Mouse (Mus musculus): ENCODE data around the gene Plekha6. TPM values are rescaled to one million over a fixed set of nuclear protein-coding genes. Genes with fewer than 3 reads are reported as not detected.

Plekha6 gene
- total RNA-seq, 1 experiment: 3.5 TPM

DNA sequence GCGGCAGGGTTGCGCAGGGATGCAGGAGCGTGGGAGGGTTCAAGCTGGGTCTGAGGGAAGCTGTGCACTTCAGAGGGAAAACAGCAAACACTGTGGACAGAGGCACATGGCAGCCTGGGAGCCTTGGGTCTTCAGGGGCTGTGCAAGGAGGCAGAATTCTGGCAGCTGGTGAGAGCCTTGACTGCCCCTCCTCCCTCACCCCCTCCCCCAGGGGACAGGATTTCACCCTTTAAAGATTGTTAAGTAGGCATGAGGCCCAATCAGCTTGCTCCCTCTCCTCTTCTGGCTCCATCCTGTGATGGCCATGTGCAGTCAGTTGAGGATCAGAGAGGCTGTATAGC lies 51.3 kb downstream of the Plekha6 start:
- H3K27ac ChIP-seq (ENCODE audit: insufficient read depth, low read depth, low read length, poor library complexity, severe bottlenecking): no peak overlapping the region
- in situ Hi-C loops (cut with MboI; ENCODE audit: low sequenced_read_pairs in 2 of 2, unreplicated experiment in 2 of 2): no loop called here
- H3K4me1 ChIP-seq (ENCODE audit: control insufficient read depth in 2 of 2, insufficient read depth in 2 of 2, low read length in 2 of 2, poor library complexity in 1 of 2): peaks cover 2 to 9% of the 10 kb centered on the region in 2 experiments; a peak in 2 of 4 replicates
- DNase-seq (ENCODE audit: low read depth, low spot score): no peak
- H3K9ac ChIP-seq (ENCODE audit: insufficient read depth, low read depth, low read length, poor library complexity, severe bottlenecking): no peak overlapping the region
- TF ChIP-seq ZC3H11A (IDR thresholded peaks at IDR 0.05; ENCODE audit: borderline replicate concordance, low read depth, low read length) (no peak), MAFK (IDR thresholded peaks at IDR 0.05; ENCODE audit: insufficient read depth, low read depth, low read length) (no peak), HCFC1 (IDR thresholded peaks at IDR 0.05; ENCODE audit: borderline replicate concordance, insufficient read depth, low read length) (no peak), ZNF384 (IDR thresholded peaks at IDR 0.05; ENCODE audit: low read depth, low read length) (no peak), CHD2 (IDR thresholded peaks at IDR 0.05; ENCODE audit: low read depth, low read length) (no peak)
- no peaks in the 10 kb centered on the region for H3K9me3 ChIP-seq (ENCODE audit: control insufficient read depth, insufficient read depth, low read depth, low read length)
- H3K36me3 ChIP-seq (ENCODE audit: control insufficient read depth, insufficient read depth, low read length, poor library complexity, severe bottlenecking): no peaks in the 10 kb centered on the region
- H3K4me3 ChIP-seq (ENCODE audit: insufficient read depth in 1 of 2, low read depth in 1 of 2, low read length in 2 of 2, poor library complexity in 1 of 2, severe bottlenecking in 1 of 2): no peak overlapping the region

DNA sequence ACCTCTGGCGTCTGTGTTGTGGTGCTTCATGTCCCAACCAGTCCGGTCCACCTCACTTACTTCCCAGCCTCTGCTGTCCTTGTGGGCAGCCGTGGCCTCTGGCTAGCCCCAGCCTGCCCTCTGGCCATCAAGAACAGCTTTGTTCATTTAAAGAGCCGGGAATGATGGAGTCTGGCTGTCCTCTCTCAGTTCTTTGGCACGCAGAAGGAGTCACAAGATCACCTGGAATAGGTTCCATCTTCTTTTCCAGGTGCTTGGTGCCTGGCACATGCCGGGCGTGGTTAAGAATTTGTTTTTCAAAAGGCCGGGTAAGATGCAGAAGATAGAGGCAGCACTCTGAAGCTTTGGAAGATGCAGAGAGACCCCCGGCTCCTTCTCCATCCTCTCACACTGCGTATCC lies 51.7 kb downstream of the Plekha6 start:
- Histone ChIP-seq H3K4me1 (ENCODE audit: control insufficient read depth in 2 of 2, insufficient read depth in 2 of 2, low read length in 2 of 2, poor library complexity in 1 of 2) (peaks cover 2 to 9% of the 10 kb centered on the region in 2 experiments; a peak in 2 of 4 replicates), H3K9ac (ENCODE audit: insufficient read depth, low read depth, low read length, poor library complexity, severe bottlenecking) (no peak overlapping the region), H3K36me3 (ENCODE audit: control insufficient read depth, insufficient read depth, low read length, poor library complexity, severe bottlenecking) (no peaks in the 10 kb centered on the region), H3K4me3 (ENCODE audit: insufficient read depth in 1 of 2, low read depth in 1 of 2, low read length in 2 of 2, poor library complexity in 1 of 2, severe bottlenecking in 1 of 2) (no peak overlapping the region), H3K9me3 (ENCODE audit: control insufficient read depth, insufficient read depth, low read depth, low read length) (no peaks in the 10 kb centered on the region), H3K27ac (ENCODE audit: insufficient read depth, low read depth, low read length, poor library complexity, severe bottlenecking) (no peak overlapping the region)
- TF ChIP-seq HCFC1 (IDR thresholded peaks at IDR 0.05; ENCODE audit: borderline replicate concordance, insufficient read depth, low read length) (no peak), CHD2 (IDR thresholded peaks at IDR 0.05; ENCODE audit: low read depth, low read length) (no peak), ZNF384 (IDR thresholded peaks at IDR 0.05; ENCODE audit: low read depth, low read length) (no peak), ZC3H11A (IDR thresholded peaks at IDR 0.05; ENCODE audit: borderline replicate concordance, low read depth, low read length) (no peak), MAFK (IDR thresholded peaks at IDR 0.05; ENCODE audit: insufficient read depth, low read depth, low read length) (no peak)
- in situ Hi-C loops (cut with MboI; ENCODE audit: low sequenced_read_pairs in 2 of 2, unreplicated experiment in 2 of 2): no loop called here
- DNase-seq (ENCODE audit: low read depth, low spot score): no peak

DNA sequence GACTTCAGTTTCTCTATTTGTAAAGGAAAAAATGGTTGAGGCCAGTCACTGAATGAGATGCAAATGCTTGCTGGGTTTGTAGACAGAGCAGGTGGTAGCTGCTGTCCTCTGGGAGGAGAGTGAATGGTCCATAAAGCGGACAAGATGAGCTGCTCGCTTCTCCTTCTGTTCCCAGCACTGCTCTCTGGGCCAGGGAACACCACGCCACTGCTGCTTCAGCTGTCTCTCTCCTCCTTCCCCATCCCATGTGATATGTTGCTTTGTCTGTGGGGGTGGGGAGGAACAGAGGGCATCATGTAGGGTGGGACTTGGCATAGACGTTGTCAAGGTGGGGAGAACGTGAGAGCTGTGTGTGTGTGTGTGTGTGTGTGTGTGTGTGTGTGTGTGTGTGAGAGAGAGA lies 53.0 kb downstream of the Plekha6 start:
- Histone ChIP-seq H3K9me3 (ENCODE audit: control insufficient read depth, insufficient read depth, low read depth, low read length) (no peaks in the 10 kb centered on the region), H3K9ac (ENCODE audit: insufficient read depth, low read depth, low read length, poor library complexity, severe bottlenecking) (no peak overlapping the region), H3K4me1 (ENCODE audit: control insufficient read depth in 2 of 2, insufficient read depth in 2 of 2, low read length in 2 of 2, poor library complexity in 1 of 2) (peaks cover 2 to 9% of the 10 kb centered on the region in 2 experiments; a peak in 2 of 4 replicates), H3K27ac (ENCODE audit: insufficient read depth, low read depth, low read length, poor library complexity, severe bottlenecking) (no peak overlapping the region), H3K36me3 (ENCODE audit: control insufficient read depth, insufficient read depth, low read length, poor library complexity, severe bottlenecking) (no peaks in the 10 kb centered on the region), H3K4me3 (ENCODE audit: insufficient read depth in 1 of 2, low read depth in 1 of 2, low read length in 2 of 2, poor library complexity in 1 of 2, severe bottlenecking in 1 of 2) (no peak overlapping the region)
- in situ Hi-C loops (cut with MboI; ENCODE audit: low sequenced_read_pairs in 2 of 2, unreplicated experiment in 2 of 2): no loop called here
- no peak for DNase-seq (ENCODE audit: low read depth, low spot score)
- TF ChIP-seq ZNF384 (IDR thresholded peaks at IDR 0.05; ENCODE audit: low read depth, low read length): no peak
- TF ChIP-seq CHD2 (IDR thresholded peaks at IDR 0.05; ENCODE audit: low read depth, low read length): no peak
- TF ChIP-seq HCFC1 (IDR thresholded peaks at IDR 0.05; ENCODE audit: borderline replicate concordance, insufficient read depth, low read length): no peak
- TF ChIP-seq ZC3H11A (IDR thresholded peaks at IDR 0.05; ENCODE audit: borderline replicate concordance, low read depth, low read length): no peak
- TF ChIP-seq MAFK (IDR thresholded peaks at IDR 0.05; ENCODE audit: insufficient read depth, low read depth, low read length): no peak

DNA sequence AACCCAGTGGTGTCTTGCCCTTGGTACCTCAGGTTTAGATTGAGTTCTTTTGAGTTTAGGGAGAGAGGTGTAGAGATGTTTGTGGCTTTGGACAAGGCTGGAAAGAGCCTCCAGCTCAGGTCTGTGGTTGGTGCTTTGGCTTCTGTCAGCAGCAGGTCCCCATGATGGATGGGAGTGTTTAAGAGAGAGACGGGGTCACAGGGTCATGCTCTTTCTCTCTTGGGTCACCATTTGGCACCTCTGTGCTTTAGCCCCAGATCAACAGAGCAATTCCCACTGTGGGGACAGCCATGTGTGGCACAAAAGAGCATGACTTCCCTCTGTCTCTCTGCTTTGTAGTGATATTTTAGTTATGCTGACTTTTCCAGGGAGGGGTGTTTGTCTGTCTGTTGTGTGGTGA lies 55.1 kb downstream of the Plekha6 start:
- Histone ChIP-seq H3K4me1 (ENCODE audit: control insufficient read depth in 2 of 2, insufficient read depth in 2 of 2, low read length in 2 of 2, poor library complexity in 1 of 2) (peaks cover 0 to 4% of the 10 kb centered on the region in 2 experiments; a peak in 2 of 4 replicates), H3K27ac (ENCODE audit: insufficient read depth, low read depth, low read length, poor library complexity, severe bottlenecking) (no peak overlapping the region), H3K9ac (ENCODE audit: insufficient read depth, low read depth, low read length, poor library complexity, severe bottlenecking) (no peak overlapping the region), H3K4me3 (ENCODE audit: insufficient read depth in 1 of 2, low read depth in 1 of 2, low read length in 2 of 2, poor library complexity in 1 of 2, severe bottlenecking in 1 of 2) (no peak overlapping the region), H3K9me3 (ENCODE audit: control insufficient read depth, insufficient read depth, low read depth, low read length) (no peaks in the 10 kb centered on the region), H3K36me3 (ENCODE audit: control insufficient read depth, insufficient read depth, low read length, poor library complexity, severe bottlenecking) (no peaks in the 10 kb centered on the region)
- TF ChIP-seq ZC3H11A (IDR thresholded peaks at IDR 0.05; ENCODE audit: borderline replicate concordance, low read depth, low read length): no peak
- TF ChIP-seq ZNF384 (IDR thresholded peaks at IDR 0.05; ENCODE audit: low read depth, low read length): no peak
- TF ChIP-seq MAFK (IDR thresholded peaks at IDR 0.05; ENCODE audit: insufficient read depth, low read depth, low read length): no peak
- no peak for TF ChIP-seq CHD2 (IDR thresholded peaks at IDR 0.05; ENCODE audit: low read depth, low read length)
- TF ChIP-seq HCFC1 (IDR thresholded peaks at IDR 0.05; ENCODE audit: borderline replicate concordance, insufficient read depth, low read length): no peak
- no peak for DNase-seq (ENCODE audit: low read depth, low spot score)
- in situ Hi-C loops (cut with MboI; ENCODE audit: low sequenced_read_pairs in 2 of 2, unreplicated experiment in 2 of 2): no loop called here

DNA sequence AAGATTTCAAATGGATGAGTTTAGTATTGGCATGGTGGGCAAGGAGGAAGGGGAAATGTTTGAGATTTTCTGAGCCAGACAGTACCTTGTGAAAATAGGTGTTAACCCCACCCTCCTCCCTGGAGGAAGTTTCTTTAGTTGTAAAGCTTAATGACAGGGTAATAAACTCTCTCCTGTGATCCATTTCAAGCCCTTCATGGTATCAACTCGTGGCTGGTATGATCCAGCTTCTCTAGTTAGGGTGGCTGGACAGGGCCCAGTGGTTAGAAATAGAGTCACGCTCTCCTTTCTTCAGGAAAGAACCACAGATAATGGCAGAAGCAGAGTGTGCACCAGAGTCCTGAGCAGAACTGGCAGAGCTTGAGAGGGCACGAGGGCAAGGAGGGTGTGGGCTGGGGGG lies 57.4 kb downstream of the Plekha6 start:
- TF ChIP-seq HCFC1 (IDR thresholded peaks at IDR 0.05; ENCODE audit: borderline replicate concordance, insufficient read depth, low read length): no peak
- TF ChIP-seq MAFK (IDR thresholded peaks at IDR 0.05; ENCODE audit: insufficient read depth, low read depth, low read length): no peak
- no peak for TF ChIP-seq CHD2 (IDR thresholded peaks at IDR 0.05; ENCODE audit: low read depth, low read length)
- TF ChIP-seq ZNF384 (IDR thresholded peaks at IDR 0.05; ENCODE audit: low read depth, low read length): no peak
- TF ChIP-seq ZC3H11A (IDR thresholded peaks at IDR 0.05; ENCODE audit: borderline replicate concordance, low read depth, low read length): no peak
- no peak for DNase-seq (ENCODE audit: low read depth, low spot score)
- Histone ChIP-seq H3K4me3 (ENCODE audit: insufficient read depth in 1 of 2, low read depth in 1 of 2, low read length in 2 of 2, poor library complexity in 1 of 2, severe bottlenecking in 1 of 2) (no peak overlapping the region), H3K27ac (ENCODE audit: insufficient read depth, low read depth, low read length, poor library complexity, severe bottlenecking) (no peak overlapping the region), H3K9ac (ENCODE audit: insufficient read depth, low read depth, low read length, poor library complexity, severe bottlenecking) (no peak overlapping the region), H3K9me3 (ENCODE audit: control insufficient read depth, insufficient read depth, low read depth, low read length) (no peaks in the 10 kb centered on the region), H3K36me3 (ENCODE audit: control insufficient read depth, insufficient read depth, low read length, poor library complexity, severe bottlenecking) (no peaks in the 10 kb centered on the region), H3K4me1 (ENCODE audit: control insufficient read depth in 2 of 2, insufficient read depth in 2 of 2, low read length in 2 of 2, poor library complexity in 1 of 2) (no peaks in the 10 kb centered on the region)
- in situ Hi-C loops (cut with MboI; ENCODE audit: low sequenced_read_pairs in 2 of 2, unreplicated experiment in 2 of 2): no loop called here

Data from ES-E14 (cell line).